Mouse (Mus musculus): ENCODE results near the gene Eef1akmt3. TPM values are rescaled to one million over a fixed set of nuclear protein-coding genes. Genes with fewer than 3 reads are reported as not detected.

The Eef1akmt3 gene
- total RNA-seq, 2 experiments from 2014 or later: 0.11 TPM; not detected in 1

- intact Hi-C loops (cut with DNase I): no loop called here
- DNase-seq (ENCODE audit: low spot score): no peak
Measured at GRCm38 (mm10) chr10:127003806-127004205, 37.5 kb downstream of the Eef1akmt3 start.

GRCm38 (mm10) chr10:127003334-127003733, 38.0 kb downstream of the Eef1akmt3 start:
- intact Hi-C loops (cut with DNase I): no loop called here
- DNase-seq (ENCODE audit: low spot score): no peak

- intact Hi-C loops (cut with DNase I): no loop called here
- no peak for DNase-seq (ENCODE audit: low spot score)
Measured at GRCm38 (mm10) chr10:127002765-127003164, 38.5 kb downstream of the Eef1akmt3 start.

GRCm38 (mm10) chr10:127002056-127002455, 39.3 kb downstream of the Eef1akmt3 start:
- DNase-seq (ENCODE audit: low spot score): no peak
- intact Hi-C loops (cut with DNase I): no loop called here

- no peak for DNase-seq (ENCODE audit: low spot score)
Measured at GRCm38 (mm10) chr10:127001297-127001696, 40.0 kb downstream of the Eef1akmt3 start.

GRCm38 (mm10) chr10:127000529-127000928, 40.8 kb downstream of the Eef1akmt3 start, which contains the start of gene Avil:
Gene Avil, plus strand, starts transcription at chr10:127000709.
- DNase-seq (ENCODE audit: low spot score): no peak
- intact Hi-C loops (cut with DNase I): no loop called here

More at GRCm38 (mm10) chr10:127001297-127001696, 40.0 kb downstream of the Eef1akmt3 start:
- intact Hi-C loops (cut with DNase I): no loop called here

- DNase-seq (ENCODE audit: low spot score): no peak
- intact Hi-C loops (cut with DNase I): no loop called here
Measured at GRCm38 (mm10) chr10:126997340-126998113, 43.8 kb downstream of the Eef1akmt3 start.

GRCm38 (mm10) chr10:126993621-126994020, 47.7 kb downstream of the Eef1akmt3 start:
- no peak for DNase-seq (ENCODE audit: low spot score)
- intact Hi-C loops (cut with DNase I): no loop called here

- no peak for DNase-seq (ENCODE audit: low spot score)
- intact Hi-C loops (cut with DNase I): loop anchor here (2.0 kb wide), 2 partner anchors 39 to 63 kb away; partner anchors contain the start of gene Tsfm
Measured at GRCm38 (mm10) chr10:126991676-126992075, 49.6 kb downstream of the Eef1akmt3 start.

- peak; percentile 76 for DNase-seq (ENCODE audit: low spot score)
- intact Hi-C loops (cut with DNase I): loop anchor here (1.0 to 2.0 kb wide), 3 partner anchors 40 to 71 kb away; partner anchors contain the start of gene Tsfm
Measured at GRCm38 (mm10) chr10:126990313-126991056, 50.8 kb downstream of the Eef1akmt3 start.

GRCm38 (mm10) chr10:126988513-126989165, 52.7 kb downstream of the Eef1akmt3 start:
- DNase-seq (ENCODE audit: low spot score): no peak
- intact Hi-C loops (cut with DNase I): no loop called here

- intact Hi-C loops (cut with DNase I): no loop called here
Measured at GRCm38 (mm10) chr10:126987183-126988118, 53.9 kb downstream of the Eef1akmt3 start.

GRCm38 (mm10) chr10:126986541-126986961, 54.8 kb downstream of the Eef1akmt3 start:
- peak; percentile 84 for DNase-seq (ENCODE audit: low spot score)
- intact Hi-C loops (cut with DNase I): no loop called here

More at GRCm38 (mm10) chr10:126987183-126988118, 53.9 kb downstream of the Eef1akmt3 start:
- DNase-seq (ENCODE audit: low spot score): no peak

- DNase-seq (ENCODE audit: low spot score): no peak
- intact Hi-C loops (cut with DNase I): no loop called here
Measured at GRCm38 (mm10) chr10:126985579-126985978, 55.7 kb downstream of the Eef1akmt3 start.

- DNase-seq (ENCODE audit: low spot score): no peak
- intact Hi-C loops (cut with DNase I): no loop called here
Measured at GRCm38 (mm10) chr10:126985127-126985526, 56.2 kb downstream of the Eef1akmt3 start.

- no peak for DNase-seq (ENCODE audit: low spot score)
- intact Hi-C loops (cut with DNase I): no loop called here
Measured at GRCm38 (mm10) chr10:126984189-126985004, 56.9 kb downstream of the Eef1akmt3 start.

- intact Hi-C loops (cut with DNase I): no loop called here
- no peak for DNase-seq (ENCODE audit: low spot score)
Measured at GRCm38 (mm10) chr10:126983193-126983725, 58.1 kb downstream of the Eef1akmt3 start.

GRCm38 (mm10) chr10:126981746-126982145, 59.6 kb downstream of the Eef1akmt3 start:
- intact Hi-C loops (cut with DNase I): no loop called here

More at GRCm38 (mm10) chr10:126981746-126982145, 59.6 kb downstream of the Eef1akmt3 start:
- DNase-seq (ENCODE audit: low spot score): no peak

Measured in heart, postnatal 25 days (tissue).